Mouse (Mus musculus) activated CD4-positive, CD25-positive, alpha-beta regulatory T cell, adult 9 weeks (primary cell): ENCODE data around the gene Actl7b. TPM values are rescaled to one million over a fixed set of nuclear protein-coding genes. Genes with fewer than 3 reads are reported as not detected.

Experiments
- polyA plus RNA-seq: library from polyadenylated mRNA; unstranded; fragments of 100-300 nt; shearing (Covaris generic); gene quantifications from one replicate; pipeline ENCODE4 v1.2.1, GENCODE M21; 2017

The Actl7b gene
- not detected for polyA plus RNA-seq

GRCm38 (mm10) chr4:56741041-56741493, at the start of gene Actl7b:
TSS of gene Actl7b (minus strand) at chr4:56741443.

GRCm38 (mm10) chr4:56743363-56744195, 2.3 kb upstream of the Actl7b start, which contains the start of gene Actl7a:
TSS of gene Actl7a (plus strand) at chr4:56743413.

DNA sequence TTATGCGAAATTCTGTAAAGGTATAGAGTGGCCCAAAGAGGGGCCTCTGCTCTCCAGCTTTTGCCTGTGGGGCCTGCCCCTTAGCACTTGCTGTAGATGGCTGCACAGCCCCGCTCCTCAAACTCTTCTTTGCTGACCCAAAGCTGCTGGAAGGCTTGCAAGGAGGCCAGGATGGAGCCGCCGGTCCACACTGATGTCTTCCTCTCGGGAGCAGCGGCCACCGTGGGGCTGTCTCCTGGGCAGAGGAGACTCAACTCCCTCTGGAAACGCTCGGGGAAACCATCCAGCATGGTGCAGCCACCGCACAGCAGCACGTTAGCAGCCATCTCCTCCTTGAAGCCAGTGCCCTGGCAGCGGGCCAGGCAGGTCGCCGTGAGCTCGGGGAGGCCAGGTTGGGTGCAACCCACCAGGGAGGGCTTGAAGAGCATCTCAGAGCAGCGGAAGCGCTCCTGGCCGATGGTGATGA, 1.2 kb downstream of the Actl7b start, which contains the start of gene Gm26657:
Gene Gm26657, plus strand, starts transcription at position 51 of the 466 bp plus-strand sequence.

Other genes starting within 250 kb of the Actl7b start
- not detected for gene Gm26657, start 1.4 kb downstream of the Actl7b start, polyA plus RNA-seq
- gene Actl7a, start 2.0 kb upstream of the Actl7b start, polyA plus RNA-seq = not detected
- gene Elp1, start 60.9 kb upstream of the Actl7b start, polyA plus RNA-seq = 34.4 TPM
- 27.6 TPM for gene Fam206a, start 60.9 kb upstream of the Actl7b start, polyA plus RNA-seq
- gene Ctnnal1, start 123.7 kb upstream of the Actl7b start, polyA plus RNA-seq = 0.97 TPM
- 2.3 TPM for gene Tmem245, start 206.0 kb upstream of the Actl7b start, polyA plus RNA-seq
- gene Frrs1l, start 248.9 kb upstream of the Actl7b start, polyA plus RNA-seq = not detected